Mouse (Mus musculus) liver, embryonic 14.5 days (tissue): ENCODE measurements around the gene Elovl4. TPM values are rescaled to one million over a fixed set of nuclear protein-coding genes. Genes with fewer than 3 reads are reported as not detected.

Experiments used
- ATAC-seq: fragments of 200-750 bp; cut with Nextera tagmentation; 2 replicates; pipeline ENCODE4 v1.8.0; 2017; ENCODE audit warnings: moderate number of reproducible peaks, mild to moderate bottlenecking, moderate library complexity; ENCODE audit not compliant: insufficient read depth
- DNase-seq, 3 experiments: peaks; one replicate each; pipeline ENCODE4 v3.0.0-alpha.2; 2012 to 2013; ENCODE audit warnings: low read depth in 3 of 3, low spot score in 3 of 3
- H3K27ac ChIP-seq: fragments of 300-500 bp; sonication (generic); 2 replicates; pipeline ENCODE4 v1.5.1; 2014; ENCODE audit warnings: moderate library complexity, mild to moderate bottlenecking, control low read depth, inconsistent platforms
- H3K27me3 ChIP-seq: fragments of 300-500 bp; sonication (generic); 2 replicates; pipeline ENCODE4 v1.6.1; 2014; ENCODE audit warnings: mild to moderate bottlenecking, low read length, moderate library complexity; ENCODE audit not compliant: control insufficient read depth, insufficient read depth
- H3K36me3 ChIP-seq: fragments of 300-500 bp; sonication (generic); replicated peaks from 2 replicates; pipeline ENCODE4 v1.6.1; 2014; ENCODE audit warnings: low read depth; ENCODE audit not compliant: control insufficient read depth, insufficient read depth
- H3K4me1 ChIP-seq, 2 experiments: fragments of 200-500 bp in 1 of 2; fragments of 300-500 bp in 1 of 2; sonication (generic) in 1 of 2; replicated peaks; 2 replicates each; pipeline ENCODE4 v1.6.1; 2012 to 2014; ENCODE audit warnings: antibody characterized with exemption in 1 of 2, inconsistent platforms in 1 of 2, low read length in 1 of 2; ENCODE audit not compliant: control insufficient read depth in 2 of 2, insufficient read depth in 2 of 2
- H3K4me2 ChIP-seq: fragments of 300-500 bp; sonication (generic); 2 replicates; pipeline ENCODE4 v1.6.1; 2014; ENCODE audit warnings: low read depth, mild to moderate bottlenecking, control low read depth, moderate library complexity
- H3K4me3 ChIP-seq, 2 experiments: fragments of 200-500 bp in 1 of 2; fragments of 300-500 bp in 1 of 2; sonication (generic) in 1 of 2; 2 replicates each; pipeline ENCODE4 v1.5.1; 2012 to 2014; ENCODE audit warnings: low read depth in 2 of 2, low read length in 2 of 2, mild to moderate bottlenecking in 2 of 2, control low read depth in 1 of 2, inconsistent platforms in 1 of 2, moderate library complexity in 1 of 2; ENCODE audit not compliant: insufficient read depth in 1 of 2
- H3K9ac ChIP-seq: fragments of 300-500 bp; sonication (generic); replicated peaks from 2 replicates; pipeline ENCODE4 v1.6.1; 2014; ENCODE audit warnings: mild to moderate bottlenecking, control low read depth, moderate library complexity
- H3K9me3 ChIP-seq: fragments of 300-500 bp; sonication (generic); 2 replicates; pipeline ENCODE4 v1.6.1; 2016; ENCODE audit warnings: low read length, mixed read lengths; ENCODE audit not compliant: control insufficient read depth
- CTCF ChIP-seq: IDR thresholded peaks from 2 replicates; pipeline ENCODE4 v1.5.1; 2016; ENCODE audit warnings: antibody characterized with exemption, low read depth, control low read depth
- EP300 ChIP-seq: IDR thresholded peaks from 2 replicates; pipeline ENCODE4 v1.6.1; 2016; ENCODE audit warnings: antibody characterized with exemption, low read depth
- WGBS: fragments of 180-500 bp; shearing (Covaris S2); extraction: QIAGEN DNeasy Blood & Tissue Kit; methylation state at CpG from one replicate; pipeline ENCODE4 v1.1.7; 2014; ENCODE audit not compliant: insufficient replicate concordance; 5-methylcytosine and 5-hydroxymethylcytosine counted together
- polyA plus RNA-seq, 2 experiments: library from polyadenylated mRNA; depleted of rRNA in 1 of 2; stranded (reverse) in 1 of 2; unstranded in 1 of 2; fragments of >200 nt; fragmentation: Nextera tagmentation in 1 of 2; extraction: Ambion mirVana in 1 of 2; gene quantifications; 2 replicates each; pipeline versions ENCODE4 v1.2.1 to v1.2.3; 2012 to 2014

The Elovl4 gene
- 0.02 and 0.08 TPM in 2 replicates for polyA plus RNA-seq (2012; rRNA removed)
- polyA plus RNA-seq (2014; fragmentation: Nextera tagmentation; extraction: Ambion mirVana): 0.04 and 0.15 TPM in 2 replicates

DNA sequence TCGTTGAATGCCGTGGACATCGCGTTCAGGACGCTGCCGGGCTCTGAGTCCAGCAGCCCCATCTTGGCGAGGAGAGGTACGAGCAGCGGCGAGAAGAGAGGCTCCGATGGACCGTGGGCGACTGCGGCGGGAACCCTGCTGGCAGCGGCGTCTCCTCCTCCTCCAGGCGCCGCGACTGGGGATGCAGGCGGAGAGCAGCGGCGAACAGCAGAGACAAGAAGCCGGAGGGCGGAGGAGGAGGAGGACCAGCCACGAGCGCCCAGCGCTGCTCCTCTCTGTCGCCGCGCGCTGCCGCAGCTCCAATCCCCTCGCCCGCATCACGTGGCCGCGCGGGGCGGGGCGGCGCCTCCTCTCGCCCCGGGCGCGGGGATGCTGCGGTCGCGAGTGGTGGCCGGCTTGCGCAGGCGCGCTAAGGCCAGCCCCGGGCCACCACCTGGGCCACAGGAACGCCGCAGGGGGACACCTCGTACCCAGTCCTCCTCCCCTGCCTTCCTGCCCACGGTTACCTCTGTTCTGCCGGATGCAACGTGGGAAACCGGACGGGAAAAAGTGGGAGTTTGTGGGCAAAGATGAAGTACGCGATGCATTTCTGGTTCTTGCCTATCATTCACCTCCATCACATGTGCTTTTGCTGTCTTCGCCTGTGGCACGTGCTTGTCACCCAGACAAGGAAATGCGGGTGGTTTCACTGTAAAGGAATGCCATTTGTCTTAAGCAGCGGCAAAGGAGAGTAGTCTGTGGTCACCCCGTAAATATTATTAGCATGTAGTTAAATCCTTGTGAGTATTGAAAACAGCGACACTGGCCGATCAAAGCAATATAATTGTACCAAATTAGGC is at the start of gene Elovl4:
Gene Elovl4 (minus strand): TSS at position 301 of the 839 bp plus-strand sequence.
- Histone ChIP-seq H3K27me3 (peaks cover 42% of the 10 kb centered on the region), H3K9me3 (no peaks in the 10 kb centered on the region), H3K36me3 (no peaks in the 10 kb centered on the region), H3K4me3 (peak within 1 kb of the TSS; percentile 4 to 39; a peak in 3 of 4 replicates), H3K4me1 (no peaks in the 10 kb centered on the region), H3K9ac (no peak within 1 kb of the TSS), H3K27ac (no peak within 1 kb of the TSS), H3K4me2 (peak within 1 kb of the TSS; percentile 60)
- DNase-seq: no peak
- ATAC-seq: no peak
- 2% methylated on average over 69 of the region's 71 CpGs for WGBS
- TF ChIP-seq EP300: no peak

DNA sequence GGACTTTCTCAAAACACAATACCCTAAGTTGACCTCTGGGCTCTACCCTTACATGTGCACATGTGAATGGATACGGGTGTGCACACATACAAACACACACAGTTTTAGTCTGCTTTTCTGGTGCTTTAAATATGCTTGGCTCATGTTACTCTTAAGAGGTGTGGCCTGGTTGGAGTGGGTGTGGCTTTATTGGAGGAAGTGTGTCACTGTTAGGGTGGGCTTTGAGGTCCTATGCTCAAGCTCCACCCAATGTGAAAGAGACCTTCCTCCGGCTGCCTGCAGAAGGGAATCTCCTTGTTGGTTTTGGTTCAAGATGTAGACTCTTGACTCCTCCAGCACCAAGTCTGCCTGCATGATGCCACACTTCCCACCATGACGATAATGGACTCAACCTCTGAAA is 46.4 kb upstream of the Elovl4 start:
- H3K4me3 ChIP-seq: no peak overlapping the region
- no peak overlapping the region for H3K27ac ChIP-seq
- DNase-seq (no peak), ATAC-seq (no peak)
- TF ChIP-seq CTCF (no peak), EP300 (no peak)
- no peak overlapping the region for H3K9ac ChIP-seq
- WGBS: 84% methylated on average over 3 of the region's 3 CpGs
- no peaks in the 10 kb centered on the region for H3K27me3 ChIP-seq
- no peak overlapping the region for H3K4me2 ChIP-seq
- no peaks in the 10 kb centered on the region for H3K4me1 ChIP-seq
- H3K36me3 ChIP-seq: peaks cover 41% of the 10 kb centered on the region
- H3K9me3 ChIP-seq: no peaks in the 10 kb centered on the region

DNA sequence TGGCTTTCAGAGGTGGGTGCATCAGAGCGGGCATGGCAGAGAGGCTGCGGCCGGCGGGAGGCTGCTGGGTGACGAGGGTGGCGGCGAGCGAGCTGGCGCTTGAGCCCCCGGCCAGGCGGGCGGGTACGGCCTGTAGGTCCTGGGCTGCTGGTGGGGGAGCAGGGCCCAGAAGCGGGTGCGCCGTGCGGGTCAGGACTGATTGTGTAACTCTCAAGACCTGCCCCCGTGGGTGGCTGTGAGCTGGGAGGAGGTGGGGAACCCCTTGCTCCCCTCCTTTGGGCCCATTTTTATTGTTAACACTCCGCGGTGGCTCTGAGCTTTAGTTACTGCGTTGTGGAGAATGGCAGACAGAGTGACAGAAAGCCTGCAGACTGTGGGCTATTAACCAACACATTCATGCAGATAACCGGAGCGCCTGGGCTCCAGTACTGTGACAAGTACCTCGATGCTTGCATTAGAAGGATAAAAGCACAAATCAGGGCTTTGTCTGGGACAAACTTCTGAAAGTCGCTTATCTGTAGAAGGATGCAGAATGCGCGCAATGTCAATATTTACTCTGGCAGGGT is 28.8 kb upstream of the Elovl4 start:
- no peaks in the 10 kb centered on the region for H3K27me3 ChIP-seq
- peaks cover 3 to 4% of the 10 kb centered on the region in 2 experiments; a peak in 1 of 4 replicates for H3K4me1 ChIP-seq
- TF ChIP-seq CTCF (no peak), EP300 (no peak)
- DNase-seq (no peak), ATAC-seq (peak; percentile 81)
- WGBS: 1% methylated on average over 27 of the region's 27 CpGs
- no peaks in the 10 kb centered on the region for H3K9me3 ChIP-seq
- H3K36me3 ChIP-seq: peaks cover 3% of the 10 kb centered on the region; the same call in 1 of the 2 replicates
- H3K4me3 ChIP-seq: peak overlapping the region; percentile 89 to 97
- peak overlapping the region; percentile 34 for H3K27ac ChIP-seq
- H3K4me2 ChIP-seq: peak overlapping the region; percentile 81
- H3K9ac ChIP-seq: peak overlapping the region; percentile 89

- Histone ChIP-seq H3K4me3 (peak within 1 kb of the TSS; percentile 89 to 97), H3K9me3 (no peaks in the 10 kb centered on the region), H3K27me3 (no peaks in the 10 kb centered on the region), H3K9ac (peak within 1 kb of the TSS; percentile 89), H3K4me2 (peak within 1 kb of the TSS; percentile 81), H3K36me3 (no peaks in the 10 kb centered on the region; the same call in 1 of the 2 replicates), H3K27ac (peak within 1 kb of the TSS; percentile 34), H3K4me1 (peaks cover 3 to 4% of the 10 kb centered on the region in 2 experiments; a peak in 1 of 4 replicates)
- DNase-seq: peak; percentile 81 to 83 (median 82)
- 1% methylated on average over 38 of the region's 38 CpGs for WGBS
- peak; percentile 99 for ATAC-seq
- TF ChIP-seq CTCF (no peak), EP300 (no peak)
Observed at GRCm38 (mm10) chr9:83833811-83834747, 28.0 kb upstream of the Elovl4 start, which contains the start of gene Ttk. Gene Ttk (plus strand): TSS chr9:83834689.
